Comparison of ENCODE assay signal across 24 mouse cellular contexts in genomic region chr14:77638616-77639015, GRCm38 (mm10).
"Had no signal": no experiment of that assay in that cellular context is flagged by ENCODE, and none has a peak within 500 bp of the region (broad histone marks: within the 10 kb centered on the region; RNA-seq: fewer than 3 reads in every experiment).

No protein-coding gene starts in this region.

- H3K4me3 ChIP-seq: gastrocnemius, adult 2 months; heart, adult 2 months; heart, embryonic 10.5 days; heart, embryonic 12.5 days; hindbrain, embryonic 10.5 days; hindbrain, embryonic 12.5 days; intestine, embryonic 15.5 days; layer of hippocampus, adult 2 months; left cerebral cortex, adult 2 months; limb, embryonic 15.5 days; liver, embryonic 12.5 days had no signal

- H3K27me3 ChIP-seq: heart, embryonic 12.5 days; hindbrain, embryonic 12.5 days; intestine, embryonic 15.5 days; limb, embryonic 15.5 days; liver, embryonic 12.5 days had no signal

- H3K4me2 ChIP-seq: heart, embryonic 12.5 days; hindbrain, embryonic 12.5 days; hindbrain, embryonic 14.5 days; intestine, embryonic 15.5 days; limb, embryonic 15.5 days; liver, embryonic 12.5 days had no signal

- H3K4me1 ChIP-seq: intestine, embryonic 15.5 days; liver, embryonic 12.5 days had no signal

- DNase-seq: gastrocnemius, adult 2 months; gastrocnemius, postnatal 10 days; gastrocnemius, postnatal 25 days; heart, adult 2 months; heart, postnatal 10 days; heart, postnatal 4 days; kidney, adult 18-20 months; kidney, adult 8-10 months; kidney, postnatal 10 days; kidney, postnatal 25 days; kidney, postnatal 4 days had no signal

- H3K27ac ChIP-seq: gastrocnemius, adult 2 months; heart, adult 2 months; heart, embryonic 10.5 days; hindbrain, embryonic 10.5 days; hindbrain, embryonic 12.5 days; intestine, embryonic 15.5 days; layer of hippocampus, adult 2 months; left cerebral cortex, adult 2 months; limb, embryonic 15.5 days; liver, embryonic 12.5 days had no signal

- H3K36me3 ChIP-seq: heart, embryonic 10.5 days; heart, embryonic 12.5 days; hindbrain, embryonic 10.5 days; hindbrain, embryonic 12.5 days; intestine, embryonic 15.5 days; limb, embryonic 15.5 days; liver, embryonic 12.5 days had no signal

- H3K9me3 ChIP-seq: heart, embryonic 10.5 days; heart, embryonic 12.5 days; hindbrain, embryonic 10.5 days; hindbrain, embryonic 12.5 days; intestine, embryonic 15.5 days; limb, embryonic 15.5 days; liver, embryonic 12.5 days had no signal

- H3K9ac ChIP-seq: heart, embryonic 12.5 days; hindbrain, embryonic 12.5 days; hindbrain, embryonic 14.5 days; intestine, embryonic 15.5 days; limb, embryonic 15.5 days; liver, embryonic 12.5 days had no signal

- ATAC-seq: hindbrain, embryonic 16.5 days; inflammation-experienced regulatory T-cells, adult 6 months; intestine, embryonic 15.5 days; intestine, postnatal 0 days; liver, embryonic 12.5 days had no signal
